Mouse (Mus musculus) right cerebral cortex, adult 18-20 months (tissue): ENCODE results near the gene Gabrr1.
"Not testable (repeated sequence)": the region's sequence is repeated elsewhere in the genome, so short reads cannot be mapped to it uniquely, and the experiment has no call there.

Source experiments
- DNase-seq: peaks from one replicate; pipeline ENCODE4 v3.0.0; 2022; ENCODE audit warnings: mixed read lengths

The Gabrr1 gene

DNA sequence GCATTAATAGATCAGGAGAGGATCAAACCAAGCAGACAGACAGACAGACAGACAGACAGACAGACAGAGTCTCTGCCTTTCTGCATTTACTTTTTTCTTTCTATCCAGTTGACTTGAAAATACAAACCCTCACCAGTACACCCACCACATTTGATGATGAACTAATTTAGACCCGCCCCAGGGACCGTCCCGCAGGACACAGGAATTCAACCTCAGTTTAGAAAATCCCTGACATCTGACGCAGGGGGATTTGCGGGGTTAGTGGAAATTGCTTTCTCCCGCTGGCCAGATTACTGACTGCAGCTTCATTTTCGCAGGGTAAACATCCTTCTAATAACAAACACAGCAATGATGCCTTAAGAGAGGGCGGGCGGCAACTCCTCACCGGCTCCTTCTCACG, at the start of gene Gabrr1:
Gene Gabrr1, plus strand, starts transcription at position 301 of the 400 bp plus-strand sequence.
- no peak for DNase-seq

DNA sequence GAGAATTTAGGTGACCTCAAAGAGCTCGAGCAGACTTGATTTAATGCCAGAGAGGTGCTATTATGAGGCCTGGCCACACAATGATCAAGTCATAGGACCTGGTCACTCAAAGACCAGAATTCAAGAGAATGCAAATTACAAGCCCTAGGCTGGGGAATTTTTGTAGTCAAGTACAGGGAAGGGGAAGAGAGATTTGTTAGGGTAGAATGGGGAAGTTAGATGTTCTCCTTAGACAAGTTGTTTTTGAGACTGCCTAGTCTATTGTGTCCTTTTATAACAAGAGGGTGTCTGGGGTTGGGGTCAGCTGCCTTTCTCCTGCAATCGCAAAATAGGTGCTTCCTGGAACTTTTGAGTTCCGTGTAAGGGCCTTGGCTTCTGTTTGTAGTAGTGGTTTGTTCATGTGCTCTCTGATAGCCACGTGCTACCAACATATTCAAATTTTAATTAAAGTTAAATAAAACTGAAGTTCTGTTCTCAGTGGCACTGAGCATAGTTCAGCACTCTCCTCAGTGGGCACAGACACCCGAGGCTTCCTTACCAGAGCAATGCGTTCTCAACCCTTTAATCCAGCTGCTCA, 33.1 kb upstream of the Gabrr1 start:
- DNase-seq = no peak

DNA sequence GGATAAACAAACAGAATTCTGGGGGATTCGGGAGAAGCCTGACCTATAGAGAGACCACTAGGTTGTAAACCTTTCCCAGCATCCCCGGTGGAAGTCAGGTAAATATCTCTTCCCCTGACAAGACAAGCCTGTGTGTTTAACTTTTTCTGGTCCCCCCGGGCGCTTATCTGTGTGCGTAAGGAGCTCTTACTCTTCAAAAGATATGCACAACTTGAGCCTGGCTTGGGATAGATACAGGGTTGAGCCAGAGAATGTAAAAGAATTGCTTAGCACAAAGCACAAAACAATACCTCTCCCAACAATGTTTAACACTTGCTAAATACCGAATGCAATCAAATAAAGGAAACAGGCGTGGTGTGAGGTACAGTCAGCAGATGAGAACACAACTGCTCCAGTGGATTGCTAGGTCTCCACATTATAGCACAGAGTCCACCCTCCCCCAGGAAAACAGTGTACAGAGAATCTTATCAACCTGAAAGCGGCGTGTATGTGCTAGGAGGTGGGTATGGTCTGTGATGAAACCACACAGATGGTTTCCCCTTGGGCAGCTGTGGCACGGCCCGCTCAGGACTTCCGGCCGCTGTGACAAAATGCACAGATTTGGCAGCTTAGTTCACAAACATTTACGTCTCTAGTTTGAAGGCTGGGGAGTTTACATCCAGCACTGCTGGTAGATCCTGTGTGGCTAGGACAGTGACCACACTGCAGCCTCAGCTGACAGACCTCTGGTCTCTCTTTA, 22.4 kb upstream of the Gabrr1 start:
- no peak for DNase-seq

- DNase-seq = no peak
Observed at GRCm38 (mm10) chr4:33110845-33111244, 21.5 kb upstream of the Gabrr1 start.

DNA sequence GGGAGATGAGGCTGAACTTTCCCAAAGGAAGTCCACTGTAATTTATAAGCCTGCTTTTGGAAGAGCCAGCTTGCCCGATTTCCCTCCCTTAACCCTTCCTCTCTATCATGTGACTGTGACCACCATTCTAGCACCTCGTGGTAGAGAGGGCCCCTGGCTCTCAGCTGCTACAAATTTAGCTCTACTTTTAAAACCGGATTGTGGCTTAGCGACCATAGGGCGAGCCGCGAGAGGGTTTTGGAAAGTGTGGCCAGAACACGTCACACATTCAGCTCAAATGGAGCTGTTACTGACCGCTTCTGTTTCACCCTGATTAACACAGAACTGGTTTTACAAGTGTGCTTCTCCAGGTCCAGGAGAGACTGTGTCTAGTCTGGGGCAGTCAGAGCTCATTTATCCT, 21.0 kb upstream of the Gabrr1 start:
- no peak for DNase-seq

- DNase-seq = not testable (repeated sequence)
Observed at GRCm38 (mm10) chr4:33112866-33113265, 19.5 kb upstream of the Gabrr1 start.

GRCm38 (mm10) chr4:33119118-33119517, 13.2 kb upstream of the Gabrr1 start:
- DNase-seq = peak; percentile 72

- peak; percentile 16 for DNase-seq
Observed at GRCm38 (mm10) chr4:33124493-33124892, 7.8 kb upstream of the Gabrr1 start.

DNA sequence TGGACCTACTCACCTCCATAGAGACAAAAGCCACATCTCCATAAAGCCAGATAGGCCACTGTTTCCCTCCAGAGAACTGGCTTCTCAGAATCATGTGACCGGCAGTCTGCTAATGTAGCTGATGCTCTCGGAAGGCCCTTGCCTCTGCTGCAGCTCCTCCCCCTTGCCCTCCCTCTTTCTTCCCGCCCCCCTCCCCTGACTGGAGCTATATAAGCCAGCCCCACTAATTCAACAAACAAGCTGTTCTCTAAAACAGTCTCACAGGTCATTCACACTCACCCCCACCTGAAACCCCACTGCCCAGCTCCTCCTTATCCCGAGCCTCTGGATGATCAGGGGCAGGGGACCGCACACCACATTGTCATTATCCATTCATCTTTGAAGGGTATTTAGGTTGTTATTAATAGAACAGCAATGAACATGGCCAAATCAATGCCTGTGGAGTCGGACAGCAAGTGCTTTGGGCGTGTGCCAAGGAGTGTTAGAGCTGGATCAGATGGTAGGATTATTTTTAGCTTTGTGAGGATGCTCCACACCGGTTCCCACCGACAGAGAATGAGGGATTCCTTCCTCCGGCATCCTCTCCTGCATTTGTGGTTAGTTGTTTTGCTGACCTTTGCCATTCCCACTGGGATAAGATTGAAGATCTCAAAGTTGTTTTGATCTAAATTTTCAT, 6.8 kb upstream of the Gabrr1 start:
- no peak for DNase-seq

DNA sequence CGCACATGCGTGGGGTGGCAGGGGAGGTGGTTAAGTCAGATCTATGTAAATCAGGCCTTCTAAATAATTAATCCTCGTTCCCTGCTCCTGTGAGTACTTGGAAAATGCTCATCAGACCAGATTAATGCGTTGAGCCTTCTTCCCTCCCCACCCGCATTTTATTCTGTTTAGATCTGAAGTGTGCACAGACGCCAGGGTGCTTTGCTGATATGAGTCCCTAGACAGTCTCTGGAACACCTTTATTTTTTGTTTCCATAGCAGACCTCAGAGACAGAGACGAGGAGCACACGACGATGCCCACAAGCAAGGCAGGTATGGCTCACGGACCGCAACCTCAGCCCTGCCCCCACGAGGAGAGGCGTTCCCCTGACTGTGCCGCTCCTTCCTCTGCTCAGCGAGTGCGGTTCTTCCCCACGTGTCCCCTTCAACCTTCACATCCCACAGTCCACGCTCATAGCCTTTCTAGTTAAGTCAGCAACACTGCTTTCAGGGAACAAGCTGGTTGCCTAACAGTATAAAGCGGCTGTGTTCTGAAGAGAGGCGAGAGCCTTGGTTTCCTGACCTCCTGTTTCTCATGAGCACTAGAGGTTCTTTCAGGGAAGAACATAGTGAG, 14.5 kb downstream of the Gabrr1 start:
- no peak for DNase-seq

DNA sequence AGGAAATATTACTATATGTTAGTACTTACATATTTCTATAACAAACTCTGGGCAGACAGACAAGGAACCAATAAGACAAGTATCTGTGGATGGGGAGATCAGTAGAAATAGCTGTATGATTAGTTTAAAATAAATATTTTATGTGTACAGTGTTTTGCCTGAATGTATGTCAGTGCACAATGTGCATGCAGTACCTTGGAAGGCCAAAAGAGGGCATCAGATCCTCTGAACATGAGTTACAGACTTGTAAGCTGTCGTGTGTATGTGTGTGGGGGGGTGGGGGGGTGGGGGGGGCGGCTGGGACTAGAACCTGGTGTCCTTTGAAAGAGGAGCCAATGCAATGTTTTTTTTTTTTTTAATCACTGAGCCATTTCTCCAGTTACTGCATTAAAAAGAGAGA, 15.5 kb downstream of the Gabrr1 start:
- DNase-seq = no peak

DNA sequence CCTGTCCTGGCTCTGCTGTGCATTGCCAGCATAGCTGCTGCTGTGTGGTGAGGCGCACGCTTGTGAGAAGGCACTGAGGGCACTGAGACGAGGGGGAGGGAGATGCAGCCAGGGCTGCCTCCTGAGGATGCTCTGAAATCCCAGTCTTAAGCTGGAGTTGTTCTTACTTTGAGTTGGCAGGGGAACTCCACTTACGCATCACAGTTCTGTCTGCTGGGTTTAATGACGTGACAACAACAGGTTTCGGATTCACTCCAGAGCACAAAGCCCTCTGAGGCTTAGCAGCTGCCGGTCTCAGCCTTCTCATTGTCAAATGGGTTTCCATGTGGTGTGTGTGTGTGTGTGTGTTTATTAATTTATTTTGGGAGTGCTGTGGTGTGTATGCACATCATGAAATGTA, 16.8 kb downstream of the Gabrr1 start:
- DNase-seq = no peak

GRCm38 (mm10) chr4:33152087-33153038, 20.0 kb downstream of the Gabrr1 start:
- DNase-seq = no peak

- peak; percentile 7 for DNase-seq
Observed at GRCm38 (mm10) chr4:33183477-33183876, 51.2 kb downstream of the Gabrr1 start.

DNA sequence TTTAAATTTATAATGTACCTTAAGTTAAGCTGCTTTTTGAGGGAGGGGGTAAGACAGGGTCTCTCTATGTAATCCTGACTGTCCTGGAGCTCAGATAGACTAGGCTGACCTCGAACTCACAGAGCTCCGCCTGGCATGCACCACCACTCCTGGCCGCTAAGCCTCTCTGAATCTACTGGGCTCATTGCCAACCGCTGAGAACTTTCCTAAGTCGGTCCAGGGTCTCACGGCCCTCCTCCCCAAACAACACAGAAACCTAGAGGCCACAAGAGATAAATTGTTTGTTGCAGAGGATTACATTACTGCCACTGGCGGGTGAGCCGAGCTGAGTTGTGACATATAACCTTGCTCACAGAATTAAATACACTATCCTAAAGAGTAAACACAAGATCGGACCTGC, 55.8 kb downstream of the Gabrr1 start:
- no peak for DNase-seq

DNA sequence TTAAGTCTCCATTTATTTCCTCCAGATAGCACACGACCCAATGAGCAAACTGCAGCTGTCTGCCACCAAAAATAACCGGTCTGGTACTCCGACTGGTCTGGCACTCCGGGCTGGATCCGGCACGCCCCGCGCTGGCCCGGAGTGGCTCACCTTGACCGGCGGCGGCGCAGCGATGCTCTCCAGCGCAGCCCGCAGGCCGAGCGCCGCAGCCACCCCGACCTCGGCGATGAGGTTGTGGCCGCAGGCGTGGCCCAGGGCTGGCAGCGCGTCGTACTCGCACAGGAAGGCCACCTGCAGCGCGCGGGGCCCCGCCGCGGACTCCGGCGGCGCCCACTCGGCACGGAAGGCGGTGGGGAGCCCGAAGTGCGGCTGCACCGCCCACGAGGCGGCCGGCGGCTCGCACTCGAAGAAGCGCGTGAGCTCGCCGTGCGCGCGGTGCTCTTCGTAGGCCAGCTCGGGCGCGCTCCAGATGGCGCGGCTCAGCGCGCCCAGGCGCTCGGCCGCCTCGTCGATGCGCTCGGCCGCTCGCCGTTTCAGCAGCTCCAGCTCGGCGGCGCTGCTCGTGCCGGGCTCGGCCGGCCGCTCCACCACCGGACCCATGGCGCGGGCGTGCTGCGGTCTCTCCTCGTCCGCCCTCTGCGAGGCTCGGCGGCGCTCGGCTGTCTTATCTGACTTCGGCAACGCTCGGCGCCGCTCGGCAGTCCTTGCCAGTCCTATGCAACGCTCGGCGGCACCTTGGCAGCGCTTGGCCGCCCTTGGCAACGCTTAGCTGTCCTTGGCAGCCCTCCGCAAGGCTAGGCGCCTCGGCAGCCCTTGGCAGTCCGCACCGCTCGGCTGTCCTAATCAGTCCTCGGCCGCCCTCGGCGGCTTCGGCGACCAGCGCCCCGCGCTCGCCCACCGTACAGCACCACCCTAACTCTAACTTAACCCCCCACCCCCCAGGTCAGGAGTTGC, 56.7 kb downstream of the Gabrr1 start:
- DNase-seq = peak; percentile 88

GRCm38 (mm10) chr4:33189735-33190036, 57.4 kb downstream of the Gabrr1 start, which contains the start of gene Pm20d2:
Gene Pm20d2 (minus strand): TSS chr4:33189737.
- no peak for DNase-seq

- no peak for DNase-seq
Observed at GRCm38 (mm10) chr4:33198117-33198516, 65.8 kb downstream of the Gabrr1 start.

DNA sequence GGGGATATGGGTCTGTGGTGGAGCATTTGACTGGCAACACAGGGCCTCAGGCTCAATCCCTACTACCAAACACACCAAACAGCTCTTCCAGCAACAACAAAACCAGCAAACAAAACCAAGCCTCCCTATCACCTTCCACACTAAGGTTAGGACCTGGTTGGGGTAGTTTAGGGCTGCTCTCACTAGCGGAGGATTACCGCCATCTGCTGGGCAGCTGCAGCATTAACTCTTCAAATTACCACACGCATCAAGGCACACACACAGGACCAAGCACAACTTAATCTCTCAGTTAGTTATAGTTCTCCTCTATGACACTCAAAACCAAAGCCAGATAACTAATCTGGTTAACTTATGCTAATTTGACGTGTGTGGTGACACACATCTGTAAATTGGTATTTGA, 72.4 kb downstream of the Gabrr1 start:
- DNase-seq = peak; percentile 43

- no peak for DNase-seq
Observed at GRCm38 (mm10) chr4:33207551-33207950, 75.2 kb downstream of the Gabrr1 start.
